Mouse (Mus musculus) cerebral cortex, adult 2 months (tissue): ENCODE measurements around the gene Dram1.

ENCODE experiments used
- WGBS: fragments of 180-500 bp; shearing (Covaris S2); methylation state at CpG from one replicate; pipeline ENCODE4 v1.1.7; 2018; 5-methylcytosine and 5-hydroxymethylcytosine counted together

Dram1 gene

GRCm38 (mm10) chr10:88351411-88352103 is 27.3 kb downstream of the Dram1 start:
- 63% methylated on average over 5 of the region's 5 CpGs for WGBS

GRCm38 (mm10) chr10:88350687-88351086 is 28.2 kb downstream of the Dram1 start:
- 70% methylated on average over 2 of the region's 2 CpGs for WGBS

GRCm38 (mm10) chr10:88349800-88350199 is 29.1 kb downstream of the Dram1 start:
- WGBS = 66% methylated on average over 8 of the region's 8 CpGs

GRCm38 (mm10) chr10:88346454-88347245 is 32.2 kb downstream of the Dram1 start:
- WGBS = 75% methylated on average over 12 of the region's 12 CpGs

GRCm38 (mm10) chr10:88345899-88346401 is 32.9 kb downstream of the Dram1 start:
- 35% methylated on average over 11 of the region's 11 CpGs for WGBS

- 95% methylated on average over 6 of the region's 6 CpGs for WGBS
Measured at GRCm38 (mm10) chr10:88341368-88341767, 37.5 kb downstream of the Dram1 start.

GRCm38 (mm10) chr10:88340660-88341059 is 38.2 kb downstream of the Dram1 start:
- 91% methylated on average over 9 of the region's 9 CpGs for WGBS

- WGBS = 14% methylated on average over 5 of the region's 5 CpGs
Measured at GRCm38 (mm10) chr10:88330695-88331094, 48.2 kb downstream of the Dram1 start.

- WGBS = 73% methylated on average over 4 of the region's 4 CpGs
Measured at GRCm38 (mm10) chr10:88328056-88328450, 50.8 kb downstream of the Dram1 start.

GRCm38 (mm10) chr10:88327160-88328055 is 51.5 kb downstream of the Dram1 start:
- WGBS = 43% methylated on average over 11 of the region's 11 CpGs

GRCm38 (mm10) chr10:88321739-88322138 is 57.1 kb downstream of the Dram1 start:
- WGBS = 88% methylated on average over 5 of the region's 5 CpGs

GRCm38 (mm10) chr10:88320714-88321416 is 58.0 kb downstream of the Dram1 start:
- WGBS = 68% methylated on average over 12 of the region's 12 CpGs

GRCm38 (mm10) chr10:88318179-88318578 is 60.7 kb downstream of the Dram1 start:
- 88% methylated on average over 4 of the region's 4 CpGs for WGBS

- WGBS = 93% methylated on average over 5 of the region's 5 CpGs
Measured at GRCm38 (mm10) chr10:88317151-88317550, 61.7 kb downstream of the Dram1 start.

- WGBS = 95% methylated on average over 5 of the region's 5 CpGs
Measured at GRCm38 (mm10) chr10:88314841-88315240, 64.0 kb downstream of the Dram1 start.

GRCm38 (mm10) chr10:88309851-88310250 is 69.0 kb downstream of the Dram1 start:
- WGBS = 89% methylated on average over 10 of the region's 10 CpGs

- WGBS = 93% methylated on average over 3 of the region's 3 CpGs
Measured at GRCm38 (mm10) chr10:88306235-88306634, 72.6 kb downstream of the Dram1 start.

GRCm38 (mm10) chr10:88304302-88304701 is 74.6 kb downstream of the Dram1 start:
- WGBS = 18% methylated on average over 4 of the region's 4 CpGs

- WGBS = 79% methylated on average over 11 of the region's 11 CpGs
Measured at GRCm38 (mm10) chr10:88303079-88303478, 75.8 kb downstream of the Dram1 start.

GRCm38 (mm10) chr10:88301802-88302470 is 76.9 kb downstream of the Dram1 start:
- 81% methylated on average over 6 of the region's 6 CpGs for WGBS

GRCm38 (mm10) chr10:88296991-88297390 is 81.9 kb downstream of the Dram1 start:
- WGBS = 74% methylated on average over 10 of the region's 10 CpGs
